Mouse (Mus musculus) cerebellum, postnatal 14 days (tissue): ENCODE measurements around the gene Kif21a.

Experiments used
- DNase-seq, 2 experiments: peaks; one replicate each; pipeline ENCODE4 v3.0.0; 2021; ENCODE audit warnings: mixed read lengths in 2 of 2

Gene Kif21a

GRCm38 (mm10) chr15:91049496-91050441, at the start of gene Kif21a:
Gene Kif21a, minus strand, starts transcription at chr15:91049948.
- peak; percentile 89 to 93 for DNase-seq

- DNase-seq = no peak
These were observed 46.9 kb upstream of the Kif21a start for GRCm38 (mm10) chr15:91096606-91097005.

- no peak for DNase-seq
These were observed 39.7 kb upstream of the Kif21a start for GRCm38 (mm10) chr15:91089427-91089826.

GRCm38 (mm10) chr15:91088071-91088470, 38.3 kb upstream of the Kif21a start:
- no peak for DNase-seq

- no peak for DNase-seq
These were observed 28.0 kb upstream of the Kif21a start for GRCm38 (mm10) chr15:91077457-91078410.

- DNase-seq = no peak
These were observed 22.7 kb upstream of the Kif21a start for GRCm38 (mm10) chr15:91072440-91072839.

GRCm38 (mm10) chr15:91064310-91064826, 14.6 kb upstream of the Kif21a start:
- DNase-seq = no peak

GRCm38 (mm10) chr15:91063845-91064244, 14.1 kb upstream of the Kif21a start:
- DNase-seq = peak in 1 of 2 experiments; percentile 26

GRCm38 (mm10) chr15:91056866-91057342, 7.2 kb upstream of the Kif21a start:
- no peak for DNase-seq

- no peak for DNase-seq
These were observed 6.6 kb upstream of the Kif21a start for GRCm38 (mm10) chr15:91056176-91056865.

GRCm38 (mm10) chr15:91048951-91049495, 725 bp downstream of the Kif21a start:
- peak; percentile 67 to 72 for DNase-seq

GRCm38 (mm10) chr15:91047627-91048026, 2.1 kb downstream of the Kif21a start:
- no peak for DNase-seq

- peak in 1 of 2 experiments; percentile 32 for DNase-seq
These were observed 3.2 kb downstream of the Kif21a start for GRCm38 (mm10) chr15:91046506-91046905.

- DNase-seq = no peak
These were observed 6.5 kb downstream of the Kif21a start for GRCm38 (mm10) chr15:91043263-91043662.

GRCm38 (mm10) chr15:91038860-91039259, 10.9 kb downstream of the Kif21a start:
- DNase-seq = no peak

- DNase-seq = no peak
These were observed 15.7 kb downstream of the Kif21a start for GRCm38 (mm10) chr15:91034090-91034489.

GRCm38 (mm10) chr15:91033529-91033928, 16.2 kb downstream of the Kif21a start:
- no peak for DNase-seq

- DNase-seq = no peak
These were observed 20.8 kb downstream of the Kif21a start for GRCm38 (mm10) chr15:91028962-91029361.

GRCm38 (mm10) chr15:91028494-91028893, 21.3 kb downstream of the Kif21a start:
- DNase-seq = no peak

GRCm38 (mm10) chr15:91022276-91022675, 27.5 kb downstream of the Kif21a start:
- DNase-seq = no peak

- DNase-seq = no peak
These were observed 30.9 kb downstream of the Kif21a start for GRCm38 (mm10) chr15:91018861-91019187.
